Mouse (Mus musculus) CH12.LX (cell line): ENCODE measurements around the gene Rnf185. TPM values are rescaled to one million over a fixed set of nuclear protein-coding genes. Genes with fewer than 3 reads are reported as not detected.
A peak's percentile ranks its signal among the peaks of the same experiment; 100 is the strongest.

ENCODE experiments used
- DNase-seq: peaks from one replicate; pipeline ENCODE4 v3.0.0-alpha.2; 2013; ENCODE audit errors: extremely low read depth
- H3K27ac ChIP-seq: 2 replicates; pipeline ENCODE4 v1.5.1; 2012; ENCODE audit warnings: low read depth, mild to moderate bottlenecking, control low read depth, moderate library complexity; ENCODE audit not compliant: insufficient read depth
- H3K27me3 ChIP-seq: replicated peaks from 2 replicates; pipeline ENCODE3; 2012; ENCODE audit warnings: inconsistent platforms
- H3K36me3 ChIP-seq, 2 experiments: replicated peaks in 1 of 2; 2 replicates each; pipeline versions ENCODE3 to v1.6.1; 2012; ENCODE audit warnings: inconsistent platforms in 1 of 2, low read length in 1 of 2, mild to moderate bottlenecking in 1 of 2, mixed read lengths in 1 of 2, moderate library complexity in 1 of 2; ENCODE audit not compliant: control insufficient read depth in 1 of 2, insufficient read depth in 1 of 2
- H3K4me1 ChIP-seq, 2 experiments: 2 replicates each; pipeline ENCODE4 v1.6.1; 2012; ENCODE audit warnings: inconsistent platforms in 1 of 2, moderate library complexity in 1 of 2; ENCODE audit not compliant: insufficient read depth in 2 of 2, control insufficient read depth in 1 of 2
- H3K4me2 ChIP-seq: 2 replicates; pipeline ENCODE4 v1.6.1; 2012; ENCODE audit warnings: low read depth, mild to moderate bottlenecking, control low read depth; ENCODE audit not compliant: poor library complexity, insufficient read depth, severe bottlenecking
- H3K4me3 ChIP-seq, 3 experiments: fragments of 150-350 bp in 1 of 3; sonication (generic) in 1 of 3; replicated peaks in 1 of 3; 2 replicates each; pipeline versions ENCODE3 to v1.5.1; 2011 to 2012; ENCODE audit warnings: low read depth in 2 of 3, low read length in 2 of 3, mild to moderate bottlenecking in 2 of 3, moderate library complexity in 2 of 3, control low read depth in 1 of 3, improper control_type of control experiment in 1 of 3, inconsistent platforms in 1 of 3, mixed read lengths in 1 of 3; ENCODE audit not compliant: poor library complexity in 1 of 3
- H3K79me2 ChIP-seq: replicated peaks from 2 replicates; pipeline ENCODE4 v1.6.1; 2012; ENCODE audit warnings: mild to moderate bottlenecking, moderate library complexity; ENCODE audit not compliant: control insufficient read depth, poor library complexity, insufficient read depth, severe bottlenecking; ENCODE audit errors: extremely low read depth
- H3K9ac ChIP-seq: 2 replicates; pipeline ENCODE4 v1.6.1; 2012; ENCODE audit warnings: low read depth, mild to moderate bottlenecking, control low read depth, moderate library complexity; ENCODE audit not compliant: insufficient read depth
- H3K9me3 ChIP-seq: replicated peaks from 2 replicates; pipeline ENCODE3; 2012; ENCODE audit warnings: low read length, inconsistent platforms, mixed read lengths
- BHLHE40 ChIP-seq: IDR thresholded peaks from 2 replicates; pipeline ENCODE4 v1.6.1; 2011; ENCODE audit warnings: mild to moderate bottlenecking, low read depth, low read length, improper control_type of control experiment
- CHD1 ChIP-seq: IDR thresholded peaks from 2 replicates; pipeline ENCODE4 v1.6.1; 2012; ENCODE audit warnings: low read depth, low read length, improper control_type of control experiment, inconsistent platforms
- CHD2 ChIP-seq: IDR thresholded peaks from 2 replicates; pipeline ENCODE4 v1.6.1; 2011; ENCODE audit warnings: low read length, improper control_type of control experiment
- CTCF ChIP-seq, 2 experiments: IDR thresholded peaks in 1 of 2; conservative IDR thresholded peaks in 1 of 2; 2 replicates each; pipeline ENCODE4 v1.5.1; 2011 to 2012; ENCODE audit warnings: low read depth in 2 of 2, low read length in 2 of 2, improper control_type of control experiment in 1 of 2, inconsistent platforms in 1 of 2, mild to moderate bottlenecking in 1 of 2, moderate library complexity in 1 of 2
- E2F4 ChIP-seq: IDR thresholded peaks from 2 replicates; pipeline ENCODE4 v1.6.1; 2011; ENCODE audit warnings: low read depth, low read length, improper control_type of control experiment; ENCODE audit not compliant: insufficient replicate concordance
- ELF1 ChIP-seq: IDR thresholded peaks from 2 replicates; pipeline ENCODE4 v1.6.1; 2014; ENCODE audit warnings: low read depth, mild to moderate bottlenecking, inconsistent platforms, low read length, improper control_type of control experiment
- EP300 ChIP-seq: IDR thresholded peaks from 2 replicates; pipeline ENCODE4 v1.6.1; 2011; ENCODE audit warnings: low read length, improper control_type of control experiment
- ETS1 ChIP-seq: conservative IDR thresholded peaks from 2 replicates; pipeline ENCODE4 v1.6.1; 2012; ENCODE audit warnings: low read depth, mild to moderate bottlenecking, inconsistent platforms, low read length, improper control_type of control experiment, moderate library complexity
- GABPA ChIP-seq: IDR thresholded peaks from 2 replicates; pipeline ENCODE4 v1.6.1; 2012; ENCODE audit warnings: low read depth, low read length, improper control_type of control experiment, inconsistent platforms; ENCODE audit not compliant: insufficient replicate concordance
- HCFC1 ChIP-seq: IDR thresholded peaks from 2 replicates; pipeline ENCODE4 v1.6.1; 2012; ENCODE audit warnings: low read depth, mild to moderate bottlenecking, inconsistent platforms, low read length, improper control_type of control experiment
- IRF4 ChIP-seq: IDR thresholded peaks from 2 replicates; pipeline ENCODE4 v1.6.1; 2014; ENCODE audit warnings: low read depth, mild to moderate bottlenecking, inconsistent platforms, low read length, improper control_type of control experiment
- JUN ChIP-seq: IDR thresholded peaks from 2 replicates; pipeline ENCODE4 v1.6.1; 2011; ENCODE audit warnings: low read depth, mild to moderate bottlenecking, low read length, improper control_type of control experiment, moderate library complexity; ENCODE audit not compliant: insufficient read depth
- JUND ChIP-seq: conservative IDR thresholded peaks from 2 replicates; pipeline ENCODE4 v1.6.1; 2011; ENCODE audit warnings: low read depth, low read length, improper control_type of control experiment
- KAT2A ChIP-seq: IDR thresholded peaks from 2 replicates; pipeline ENCODE4 v1.6.1; 2012; ENCODE audit warnings: low read length, improper control_type of control experiment, inconsistent platforms; ENCODE audit not compliant: insufficient replicate concordance
- MAFK ChIP-seq: IDR thresholded peaks from 2 replicates; pipeline ENCODE4 v1.6.1; 2011; ENCODE audit warnings: low read length, improper control_type of control experiment; ENCODE audit not compliant: insufficient replicate concordance
- MAX ChIP-seq: IDR thresholded peaks from 2 replicates; pipeline ENCODE4 v1.6.1; 2011; ENCODE audit warnings: low read length, improper control_type of control experiment
- MAZ ChIP-seq: IDR thresholded peaks from 2 replicates; pipeline ENCODE4 v1.6.1; 2012; ENCODE audit warnings: low read depth, mild to moderate bottlenecking, inconsistent platforms, low read length, improper control_type of control experiment, moderate library complexity
- MEF2A ChIP-seq: IDR thresholded peaks from 2 replicates; pipeline ENCODE4 v1.6.1; 2014; ENCODE audit warnings: low read depth, mild to moderate bottlenecking, inconsistent platforms, low read length, improper control_type of control experiment, borderline replicate concordance
- MXI1 ChIP-seq: IDR thresholded peaks from 2 replicates; pipeline ENCODE4 v1.6.1; 2011; ENCODE audit warnings: mild to moderate bottlenecking, low read depth, low read length, improper control_type of control experiment
- MYC ChIP-seq: IDR thresholded peaks from 2 replicates; pipeline ENCODE4 v1.6.1; 2011; ENCODE audit warnings: low read depth, mild to moderate bottlenecking, improper control_type of control experiment, low read length
- NELFE ChIP-seq: IDR thresholded peaks from 2 replicates; pipeline ENCODE4 v1.6.1; 2011; ENCODE audit warnings: low read depth, low read length, improper control_type of control experiment
- NRF1 ChIP-seq: IDR thresholded peaks from 2 replicates; pipeline ENCODE4 v1.6.1; 2014; ENCODE audit warnings: low read depth, mild to moderate bottlenecking, inconsistent platforms, low read length, improper control_type of control experiment, moderate library complexity
- PAX5 ChIP-seq: IDR thresholded peaks from 2 replicates; pipeline ENCODE4 v1.6.1; 2012; ENCODE audit warnings: low read length, inconsistent platforms, mixed read lengths
- POLR2A ChIP-seq: IDR thresholded peaks from 2 replicates; pipeline ENCODE4 v1.6.1; 2011; ENCODE audit warnings: low read depth, mild to moderate bottlenecking, improper control_type of control experiment, low read length
- POLR2AphosphoS2 ChIP-seq: IDR thresholded peaks from 2 replicates; pipeline ENCODE4 v1.6.1; 2011; ENCODE audit warnings: low read depth, low read length, improper control_type of control experiment
- RAD21 ChIP-seq: IDR thresholded peaks from 2 replicates; pipeline ENCODE4 v1.6.1; 2011; ENCODE audit warnings: low read depth, mild to moderate bottlenecking, low read length, improper control_type of control experiment, moderate library complexity
- RCOR1 ChIP-seq: conservative IDR thresholded peaks from 2 replicates; pipeline ENCODE4 v1.6.1; 2012; ENCODE audit warnings: low read depth, mild to moderate bottlenecking, inconsistent platforms, low read length, improper control_type of control experiment
- SIN3A ChIP-seq: IDR thresholded peaks from 2 replicates; pipeline ENCODE4 v1.6.1; 2012; ENCODE audit warnings: low read length, improper control_type of control experiment, inconsistent platforms
- SMC3 ChIP-seq: IDR thresholded peaks from 2 replicates; pipeline ENCODE4 v1.6.1; 2011; ENCODE audit warnings: low read depth, low read length, improper control_type of control experiment
- TBP ChIP-seq: conservative IDR thresholded peaks from 2 replicates; pipeline ENCODE4 v1.6.1; 2011; ENCODE audit warnings: low read depth, low read length, improper control_type of control experiment
- TCF12 ChIP-seq: IDR thresholded peaks from 2 replicates; pipeline ENCODE4 v1.6.1; 2014; ENCODE audit warnings: low read depth, mild to moderate bottlenecking, inconsistent platforms, low read length, improper control_type of control experiment
- UBTF ChIP-seq: IDR thresholded peaks from 2 replicates; pipeline ENCODE4 v1.6.1; 2012; ENCODE audit warnings: low read depth, mild to moderate bottlenecking, inconsistent platforms, low read length, improper control_type of control experiment, moderate library complexity
- USF1 ChIP-seq: IDR thresholded peaks from 2 replicates; pipeline ENCODE4 v1.6.1; 2014; ENCODE audit warnings: low read depth, mild to moderate bottlenecking, inconsistent platforms, low read length, improper control_type of control experiment
- USF2 ChIP-seq: conservative IDR thresholded peaks from 2 replicates; pipeline ENCODE4 v1.6.1; 2011; ENCODE audit warnings: low read depth, low read length, improper control_type of control experiment
- ZC3H11A ChIP-seq: IDR thresholded peaks from 2 replicates; pipeline ENCODE4 v1.6.1; 2012; ENCODE audit warnings: low read depth, mild to moderate bottlenecking, inconsistent platforms, low read length, improper control_type of control experiment
- ZKSCAN1 ChIP-seq: IDR thresholded peaks from 2 replicates; pipeline ENCODE4 v1.6.1; 2012; ENCODE audit warnings: low read depth, inconsistent platforms, low read length, improper control_type of control experiment, borderline replicate concordance
- ZMIZ1 ChIP-seq: IDR thresholded peaks from 2 replicates; pipeline ENCODE4 v1.6.1; 2012; ENCODE audit warnings: low read depth, mild to moderate bottlenecking, inconsistent platforms, low read length, improper control_type of control experiment
- ZNF384 ChIP-seq: IDR thresholded peaks from 2 replicates; pipeline ENCODE4 v1.6.1; 2012; ENCODE audit warnings: low read depth, low read length, improper control_type of control experiment, inconsistent platforms
- dilution Hi-C: fragments of 300-500 bp; cut with MboI; formaldehyde crosslinking; loops from 2 replicates; pipeline ENCODE4 v1.14.3; 2020; ENCODE audit warnings: low sequenced_read_pairs; ENCODE audit not compliant: extremely low pct_unique_long_range_greater_than_20kb, extremely low pct_ligation_motif_present
- in situ Hi-C: fragments of 300-500 bp; cut with MboI; formaldehyde crosslinking; loops from 3 replicates; pipeline ENCODE4 v1.14.3; 2019; ENCODE audit warnings: low sequenced_read_pairs, low pct_ligation_motif_present, low pct_unique_long_range_greater_than_20kb, mixed read lengths
- polyA plus RNA-seq: library from polyadenylated mRNA; unstranded; fragments of >175 nt; gene quantifications from 2 replicates; pipeline ENCODE4 v1.2.1, GENCODE M21; 2012; ENCODE audit warnings: low read depth; ENCODE audit not compliant: insufficient read length
- total RNA-seq, 2 experiments: library from RNA; depleted of rRNA; stranded (reverse); fragments of 300-350 nt in 1 of 2; fragments of >200 nt in 1 of 2; gene quantifications; 2 replicates each; pipeline ENCODE4 v1.2.3; 2012 to 2014

The Rnf185 gene
- total and polyA plus RNA-seq, 3 experiments: 15.6 to 26.7 (median 26.4) TPM

- H3K4me3 ChIP-seq: peak overlapping the region; percentile 61 to 86 (median 75)
Measured at GRCm38 (mm10) chr11:3408131-3408996, 43.8 kb downstream of the Rnf185 start.

More at GRCm38 (mm10) chr11:3408131-3408996, 43.8 kb downstream of the Rnf185 start:
- H3K4me2 ChIP-seq: peak overlapping the region; percentile 73
- H3K9ac ChIP-seq: peak overlapping the region; percentile 94
- H3K36me3 ChIP-seq: peaks cover 0 to 28% of the 10 kb centered on the region in 2 experiments
- H3K9me3 ChIP-seq: no peaks in the 10 kb centered on the region
- H3K4me1 ChIP-seq: peaks cover 2 to 44% of the 10 kb centered on the region in 2 experiments; a peak in 2 of 4 replicates
- peak; percentile 47 for DNase-seq
- TF ChIP-seq JUN (no peak), NELFE (no peak), MYC (0 out of 2 replicates have a peak, but pooled peaks have one; percentile 18), RAD21 (no peak), ZC3H11A (no peak), MEF2A (no peak; the same call in 1 of the 2 replicates), CHD2 (peak; percentile 65), TCF12 (no peak), EP300 (peak; percentile 25; the same call in 1 of the 2 replicates), MAZ (no peak), NRF1 (no peak), BHLHE40 (0 out of 2 replicates have a peak, but pooled peaks have one; percentile 9), POLR2A (no peak; the same call in 1 of the 2 replicates), ETS1 (peak; percentile 41; the same call in 1 of the 2 replicates), E2F4 (no peak), IRF4 (0 out of 2 replicates have a peak, but pooled peaks have one; percentile 20), MAFK (no peak), ZNF384 (no peak), SIN3A (peak; percentile 67), MXI1 (no peak; the same call in 1 of the 2 replicates), UBTF (no peak), JUND (no peak), ZMIZ1 (no peak), RCOR1 (peak; percentile 21; the same call in 1 of the 2 replicates), CTCF (conservative IDR thresholded peaks at IDR 0.05 in 1 of 2, IDR thresholded peaks at IDR 0.05 in 1 of 2; ENCODE audit: low read depth in 2 of 2, low read length in 2 of 2) (no peak), POLR2AphosphoS2 (no peak), GABPA (no peak), KAT2A (0 out of 2 replicates have a peak, but pooled peaks have one; percentile 65), TBP (no peak), ZKSCAN1 (no peak), ELF1 (peak; percentile 87), USF2 (no peak), HCFC1 (peak; percentile 45), SMC3 (no peak), PAX5 (no peak), MAX (0 out of 2 replicates have a peak, but pooled peaks have one; percentile 57), CHD1 (no peak), USF1 (no peak)
- no peaks in the 10 kb centered on the region for H3K27me3 ChIP-seq
- peaks cover 39% of the 10 kb centered on the region for H3K79me2 ChIP-seq
- in situ Hi-C loops: no loop called here
- no peak overlapping the region for H3K27ac ChIP-seq
- dilution Hi-C loops: no loop called here
